Mouse (Mus musculus) left cerebral cortex, postnatal 10 days (tissue): Measurements from ENCODE around the gene Tpst1. TPM values are rescaled to one million over a fixed set of nuclear protein-coding genes. Genes with fewer than 3 reads are reported as not detected.

Source experiments
- DNase-seq, 2 experiments: peaks; one replicate each; pipeline ENCODE4 v3.0.0; 2021 to 2022; ENCODE audit warnings: low spot score in 2 of 2, mixed read lengths in 1 of 2; ENCODE audit errors: extremely low spot score in 1 of 2
- intact Hi-C: fragments of 180-260 bp; cut with DNase I; formaldehyde crosslinking; loops from one replicate; pipeline ENCODE4 v1.15.1; 2025
- total RNA-seq, 2 experiments: library from RNA; stranded (reverse); gene quantifications; 2 replicates each; pipeline ENCODE4 v1.2.3; 2021

The Tpst1 gene
- total RNA-seq, 2 experiments from 2014 or later = 35.5 to 37.1 TPM

DNA sequence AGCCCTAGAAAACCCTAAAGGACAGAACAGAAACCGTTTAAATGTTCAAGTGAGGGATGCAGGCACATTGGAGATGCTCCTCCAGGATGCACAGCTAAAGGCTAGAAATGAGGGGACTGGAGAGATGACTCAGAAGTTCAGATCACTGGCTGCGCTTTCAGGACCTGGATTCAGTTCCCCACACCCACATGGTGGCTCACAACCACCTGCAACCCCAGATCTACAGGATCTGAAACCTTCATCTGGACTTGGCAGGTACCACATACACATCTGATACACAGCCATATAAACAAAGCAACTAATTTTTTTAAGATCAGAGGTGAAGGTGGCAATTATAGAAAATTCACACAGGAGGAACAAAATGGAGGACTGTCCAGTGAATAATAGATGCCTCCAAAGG, 49.2 kb downstream of the Tpst1 start:
- intact Hi-C loops = no loop called here

GRCm38 (mm10) chr5:130124271-130124670, 51.1 kb downstream of the Tpst1 start:
- intact Hi-C loops = no loop called here
- no peak for DNase-seq

More for the DNA sequence above, 49.2 kb downstream of the Tpst1 start:
- no peak for DNase-seq

- DNase-seq = no peak
- intact Hi-C loops = loop anchor here (5.0 kb wide), 1 partner anchor 37 kb away; no protein-coding TSS in a partner anchor
Observed at GRCm38 (mm10) chr5:130128686-130129523, 55.8 kb downstream of the Tpst1 start.

DNA sequence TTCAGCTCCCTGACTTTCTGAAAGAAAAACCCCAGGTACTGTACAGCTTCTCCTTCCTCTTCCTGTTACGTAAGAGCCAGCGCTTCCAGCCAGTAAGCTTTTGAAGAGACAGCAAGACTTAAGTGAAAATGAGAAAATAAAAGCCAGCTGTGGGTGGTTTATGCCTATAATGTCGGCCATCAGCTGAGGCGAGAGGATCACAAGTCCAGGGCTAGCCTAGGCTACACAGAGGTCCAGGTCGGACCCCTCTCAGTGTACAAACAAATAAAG, 56.3 kb downstream of the Tpst1 start:
- no peak for DNase-seq
- intact Hi-C loops = loop anchor here (5.0 kb wide), 1 partner anchor 37 kb away; no protein-coding TSS in a partner anchor

DNA sequence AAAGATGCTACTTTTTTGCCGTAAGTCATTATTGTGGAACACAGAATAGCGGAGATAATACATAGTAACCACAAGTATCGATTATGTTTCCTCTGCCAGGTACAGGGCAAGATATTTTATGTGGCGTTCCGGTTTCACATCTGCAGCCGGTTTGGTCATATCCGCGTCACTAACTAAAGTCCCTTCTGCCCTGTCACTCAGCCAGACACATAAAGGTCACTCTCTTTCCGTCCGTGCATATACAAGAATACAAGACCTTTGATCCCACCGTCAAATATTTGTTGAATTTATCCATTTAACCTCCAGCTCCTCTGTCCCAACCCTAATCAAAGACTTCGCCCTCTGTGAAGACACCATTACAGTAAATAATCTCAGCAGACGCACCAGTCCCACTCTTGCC, 63.5 kb downstream of the Tpst1 start:
- no peak for DNase-seq
- intact Hi-C loops = no loop called here

DNA sequence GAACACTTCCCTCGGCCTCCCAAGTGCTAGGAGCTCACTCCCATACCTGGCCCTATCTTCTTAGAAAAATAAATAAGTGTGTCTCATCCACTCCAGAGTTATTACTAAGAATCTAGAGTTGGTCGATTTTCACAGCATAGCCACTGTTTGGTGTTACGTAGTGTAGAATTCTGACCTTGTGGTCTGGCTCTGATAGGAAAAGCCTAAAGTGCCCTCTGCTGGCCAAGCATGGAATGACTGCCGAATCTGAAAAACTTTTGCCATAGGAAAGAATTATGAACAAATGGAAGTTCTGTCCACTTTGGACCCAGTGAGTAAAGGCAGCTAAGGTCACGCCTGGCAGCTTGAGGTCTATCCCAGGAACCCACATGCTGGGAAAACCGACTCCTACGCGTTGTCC, 66.3 kb downstream of the Tpst1 start:
- intact Hi-C loops = no loop called here

GRCm38 (mm10) chr5:130141138-130141537, 68.0 kb downstream of the Tpst1 start:
- DNase-seq = no peak
- intact Hi-C loops = loop anchor here (5.0 kb wide), 2 partner anchors 99 to 114 kb away; partner anchors contain the start of genes Asl and Crcp

More for the DNA sequence above, 66.3 kb downstream of the Tpst1 start:
- peak; percentile 67 to 70 for DNase-seq

GRCm38 (mm10) chr5:130142041-130142440, 68.9 kb downstream of the Tpst1 start:
- DNase-seq = peak in 1 of 2 experiments; percentile 32
- intact Hi-C loops = loop anchor here (5.0 kb wide), 2 partner anchors 100 to 115 kb away; partner anchors contain the start of genes Asl and Crcp

DNA sequence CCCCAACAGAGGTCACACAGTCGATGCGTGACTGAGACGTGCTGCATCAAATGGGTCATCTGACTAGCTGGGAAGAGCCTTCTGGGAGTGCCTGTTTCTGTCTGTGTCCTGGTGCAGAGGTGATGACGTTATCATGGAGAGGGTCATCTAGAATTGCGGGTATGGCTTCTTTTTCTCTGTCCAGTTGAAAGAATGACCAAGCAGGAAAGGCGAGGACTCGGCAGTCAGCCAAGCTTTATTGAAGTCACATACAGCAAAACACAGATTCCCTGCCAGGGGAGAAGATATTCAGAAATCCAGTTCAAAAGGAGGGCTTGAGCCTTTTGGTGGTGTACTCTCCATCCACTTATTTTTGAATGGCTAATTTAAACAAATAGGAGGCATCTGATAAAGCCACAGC, 70.0 kb downstream of the Tpst1 start:
- intact Hi-C loops = loop anchor here (5.0 kb wide), 2 partner anchors 101 to 116 kb away; partner anchors contain the start of genes Asl and Crcp
- no peak for DNase-seq

DNA sequence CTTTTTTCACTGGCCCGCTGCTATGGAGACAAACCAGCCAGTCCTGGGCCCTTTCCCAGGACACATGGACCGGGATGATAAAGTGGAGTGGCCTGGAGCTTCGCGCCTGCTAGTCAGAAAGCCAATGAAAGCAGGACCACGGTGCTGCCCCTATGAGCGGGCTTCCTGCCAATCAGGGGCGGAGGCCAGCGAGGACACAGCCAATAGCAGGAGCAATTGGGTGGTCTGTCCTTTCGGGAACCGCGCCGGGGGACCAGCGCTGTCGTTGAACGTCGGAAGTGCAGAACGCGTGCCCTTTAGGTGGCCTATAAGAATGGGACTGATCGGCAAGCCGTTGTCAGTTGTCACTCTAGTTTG, 70.8 kb downstream of the Tpst1 start:
- intact Hi-C loops = loop anchor here (5.0 kb wide), 2 partner anchors 102 to 117 kb away; partner anchors contain the start of genes Asl and Crcp
- peak; percentile 84 to 94 for DNase-seq

DNA sequence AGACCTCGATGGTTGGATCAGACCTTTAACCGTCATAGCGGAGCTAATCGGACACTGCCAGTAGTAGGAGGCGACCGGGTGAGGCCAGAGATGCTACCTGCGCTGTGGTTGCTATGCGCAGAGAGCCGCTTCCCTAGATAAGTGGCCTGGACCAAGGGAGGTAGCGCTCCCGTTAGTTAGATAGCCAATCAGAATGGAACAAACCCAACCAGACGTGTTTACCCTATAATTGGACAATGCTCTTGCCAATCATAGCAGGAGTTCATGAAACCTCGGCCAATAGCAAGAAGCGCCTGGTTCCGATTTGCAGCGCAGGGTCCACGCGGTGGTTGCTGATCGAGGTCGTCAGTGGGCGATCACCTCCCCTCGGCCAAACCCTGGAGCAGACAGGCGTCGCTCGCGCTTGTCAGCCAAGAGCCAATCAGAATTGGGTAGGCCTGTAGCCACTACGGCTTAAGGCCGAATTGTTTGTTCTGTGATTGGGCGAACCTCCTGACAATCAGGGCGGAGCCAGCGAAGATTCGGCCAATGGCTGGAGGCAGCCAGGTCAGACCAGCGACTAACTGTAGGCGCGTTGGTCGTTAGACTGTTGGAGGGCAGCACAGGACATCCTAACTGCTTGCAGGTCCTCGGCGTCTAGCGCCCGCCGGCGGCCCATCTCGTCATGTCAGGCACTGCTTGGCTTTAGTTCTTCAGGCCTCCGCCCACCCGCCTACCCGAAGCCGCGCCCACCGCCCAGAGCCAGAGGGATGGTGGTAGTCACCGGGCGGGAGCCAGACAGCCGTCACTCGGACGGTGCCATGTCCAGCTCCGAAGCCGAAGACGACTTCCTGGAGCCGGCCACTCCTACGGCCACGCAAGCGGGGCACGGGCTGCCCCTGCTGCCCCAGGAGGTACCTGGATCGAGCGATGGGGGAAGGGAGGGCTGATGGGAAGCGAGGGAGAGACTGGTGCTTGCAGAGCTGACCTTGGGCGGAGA, 71.5 kb downstream of the Tpst1 start, which contains the start of gene Kctd7:
Gene Kctd7, plus strand, starts transcription at position 528 of the 979 bp plus-strand sequence.
- intact Hi-C loops = loop anchor here (5.0 kb wide), 2 partner anchors 102 to 117 kb away; partner anchors contain the start of genes Asl and Crcp
- DNase-seq = peak; percentile 97 to 98

DNA sequence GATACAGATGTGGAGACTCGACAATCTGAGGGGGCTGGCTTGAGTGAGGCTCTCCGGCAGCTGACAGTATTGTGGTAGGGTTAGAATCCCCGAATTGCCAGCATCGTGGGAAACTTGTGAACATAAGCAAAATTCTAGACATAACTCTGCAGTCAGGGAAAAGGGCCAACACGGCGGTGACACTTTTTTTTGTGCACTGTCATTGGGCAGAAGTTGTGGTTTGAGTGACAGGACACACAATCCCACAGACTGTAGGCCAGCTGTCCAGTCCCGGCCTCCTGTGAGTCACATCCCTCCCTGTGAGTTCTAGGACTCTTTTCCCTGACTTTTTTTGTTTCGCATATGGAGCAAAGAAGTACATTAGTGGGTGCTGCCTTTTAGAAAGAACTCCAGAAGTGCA, 72.8 kb downstream of the Tpst1 start:
- peak; percentile 19 to 40 for DNase-seq
- intact Hi-C loops = no loop called here

DNA sequence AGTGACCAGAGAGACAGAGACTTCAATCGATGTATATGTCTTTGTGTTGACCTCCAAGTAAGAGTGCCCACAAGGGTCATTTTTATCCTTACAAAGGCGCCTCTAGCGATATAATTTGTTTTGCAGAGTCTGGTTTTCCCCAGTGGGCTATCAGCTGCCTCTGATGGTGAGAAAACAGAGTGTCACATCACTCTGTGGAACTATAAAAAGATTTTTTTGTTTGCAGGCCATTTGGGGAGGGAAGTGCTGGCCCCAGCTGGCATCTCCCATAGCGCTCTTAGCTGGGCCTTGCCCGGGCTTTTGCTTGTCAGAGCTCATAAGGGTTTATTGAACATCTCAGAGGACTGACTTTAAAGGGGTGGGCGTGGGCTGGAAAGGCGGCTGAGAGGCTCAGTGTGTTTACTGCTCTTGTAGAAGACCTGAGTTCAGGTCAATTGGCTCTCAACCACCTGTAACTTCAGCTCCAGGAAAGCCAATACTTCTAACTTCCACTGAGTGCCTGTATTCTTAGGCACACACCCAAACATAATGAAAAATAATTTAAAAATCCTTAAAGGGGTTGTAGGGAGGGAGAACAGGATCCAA, 76.7 kb downstream of the Tpst1 start:
- DNase-seq = no peak
- intact Hi-C loops = no loop called here

DNA sequence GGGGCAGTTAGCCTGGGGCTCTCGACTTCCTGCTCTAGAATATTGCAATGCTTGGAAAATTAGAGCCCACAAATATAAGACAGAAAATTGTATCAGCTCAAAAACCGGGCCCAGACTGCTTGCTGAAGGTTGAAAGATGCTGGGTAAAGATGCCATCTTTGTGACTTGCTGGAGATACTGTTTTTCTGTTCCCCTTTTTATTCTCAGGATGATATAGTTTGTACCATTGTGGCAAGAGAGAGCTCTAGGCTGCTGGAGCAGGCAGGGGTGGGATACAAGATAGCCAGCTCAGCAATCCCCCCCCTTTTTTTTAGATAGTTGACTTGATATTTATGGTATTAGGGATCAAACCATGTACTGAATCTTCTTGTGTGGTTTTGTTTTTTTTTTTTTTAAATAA, 81.2 kb downstream of the Tpst1 start:
- DNase-seq = no peak
- intact Hi-C loops = no loop called here

- intact Hi-C loops = no loop called here
- no peak for DNase-seq
Observed at GRCm38 (mm10) chr5:130158545-130158944, 85.4 kb downstream of the Tpst1 start.

GRCm38 (mm10) chr5:130159761-130160201, 86.7 kb downstream of the Tpst1 start:
- DNase-seq = no peak
- intact Hi-C loops = no loop called here

DNA sequence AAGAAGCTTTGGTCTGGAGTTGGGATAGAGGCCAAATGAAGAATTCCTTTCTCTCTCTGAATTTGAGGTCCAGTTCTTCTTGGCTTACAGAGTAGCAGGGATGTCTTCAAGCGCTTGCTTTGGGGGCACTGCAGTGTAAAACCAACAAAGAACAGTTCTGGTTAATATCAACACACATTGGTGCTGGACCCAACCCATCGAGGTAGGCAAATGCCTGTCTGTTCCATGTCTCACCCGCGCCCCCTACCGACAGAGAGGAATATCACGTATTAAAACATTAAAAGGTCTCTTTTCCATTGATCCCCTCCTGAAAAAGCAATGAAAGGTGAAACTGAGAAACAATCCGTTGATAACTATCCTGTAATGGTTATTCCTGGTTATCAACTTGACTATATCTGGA, 90.5 kb downstream of the Tpst1 start:
- intact Hi-C loops = no loop called here
- peak; percentile 48 to 84 for DNase-seq

GRCm38 (mm10) chr5:130165213-130165612, 92.1 kb downstream of the Tpst1 start:
- intact Hi-C loops = no loop called here
- DNase-seq = no peak

- intact Hi-C loops = no loop called here
- DNase-seq = no peak
Observed at GRCm38 (mm10) chr5:130169109-130169508, 96.0 kb downstream of the Tpst1 start.
